Mouse (Mus musculus) lung, embryonic 15.5 days (tissue): ENCODE measurements around the gene Med12. TPM values are rescaled to one million over a fixed set of nuclear protein-coding genes. Genes with fewer than 3 reads are reported as not detected.
A peak's percentile ranks its signal among the peaks of the same experiment; 100 is the strongest.

Experiments used
- ATAC-seq: fragments of 200-750 bp; cut with Nextera tagmentation; 2 replicates; pipeline ENCODE4 v1.8.0; 2017; ENCODE audit warnings: moderate number of reproducible peaks, borderline replicate concordance; ENCODE audit not compliant: low FRiP score, low TSS enrichment; ENCODE audit errors: extremely low read depth
- H3K27ac ChIP-seq: fragments of 300-500 bp; sonication (generic); 2 replicates; pipeline ENCODE4 v1.5.1; 2015; ENCODE audit warnings: moderate library complexity, mild to moderate bottlenecking, inconsistent platforms
- H3K27me3 ChIP-seq: fragments of 300-500 bp; sonication (generic); 2 replicates; pipeline ENCODE4 v1.6.1; 2015; ENCODE audit warnings: inconsistent platforms
- H3K36me3 ChIP-seq: fragments of 300-500 bp; sonication (generic); 2 replicates; pipeline ENCODE4 v1.6.1; 2015; ENCODE audit warnings: inconsistent platforms
- H3K4me1 ChIP-seq: fragments of 300-500 bp; sonication (generic); 2 replicates; pipeline ENCODE4 v1.6.1; 2015; ENCODE audit warnings: inconsistent platforms
- H3K4me2 ChIP-seq: fragments of 300-500 bp; sonication (generic); 2 replicates; pipeline ENCODE4 v1.6.1; 2015; ENCODE audit warnings: inconsistent platforms, mild to moderate bottlenecking, moderate library complexity
- H3K4me3 ChIP-seq: fragments of 300-500 bp; sonication (generic); 2 replicates; pipeline ENCODE4 v1.5.1; 2015; ENCODE audit warnings: mild to moderate bottlenecking, inconsistent platforms
- H3K9ac ChIP-seq: fragments of 300-500 bp; sonication (generic); 2 replicates; pipeline ENCODE4 v1.6.1; 2015; ENCODE audit warnings: inconsistent platforms
- H3K9me3 ChIP-seq: fragments of 300-500 bp; sonication (generic); 2 replicates; pipeline ENCODE4 v1.6.1; 2016; ENCODE audit warnings: inconsistent platforms
- WGBS: fragments of 180-500 bp; shearing (Covaris S2); methylation state at CpG from one replicate; pipeline ENCODE4 v1.1.7; 2015; 5-methylcytosine and 5-hydroxymethylcytosine counted together
- polyA plus RNA-seq: library from polyadenylated mRNA; unstranded; fragments of >200 nt; fragmentation: Nextera tagmentation; extraction: Ambion mirVana; gene quantifications from 2 replicates; pipeline ENCODE4 v1.2.1, GENCODE M21; 2015

The Med12 gene
- polyA plus RNA-seq, 1 experiment from 2014 or later: 32.3 TPM

DNA sequence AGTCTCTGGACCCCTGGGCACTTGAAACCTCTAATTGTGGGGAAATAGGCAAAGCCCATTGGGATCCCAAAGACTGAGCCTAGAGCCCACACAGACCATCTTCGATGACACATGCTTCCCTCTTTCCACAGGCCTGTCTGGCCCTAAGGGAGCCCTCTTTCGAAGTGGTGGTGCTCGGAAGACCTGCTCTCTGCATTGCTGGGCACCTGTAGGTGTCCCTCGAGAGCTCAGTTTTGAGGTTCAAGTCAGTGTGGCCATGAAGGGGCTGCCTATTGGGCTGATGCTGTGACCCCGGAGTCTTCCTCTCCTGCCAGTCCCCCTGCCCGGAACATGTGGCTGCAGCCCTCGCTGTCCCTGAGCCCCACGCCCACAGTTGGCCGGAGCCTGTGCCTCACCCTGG lies 27.8 kb downstream of the Med12 start:
- H3K4me3 ChIP-seq: no peak overlapping the region
- no peaks in the 10 kb centered on the region for H3K36me3 ChIP-seq
- no peak overlapping the region for H3K4me2 ChIP-seq
- H3K9me3 ChIP-seq: no peaks in the 10 kb centered on the region
- no peaks in the 10 kb centered on the region for H3K27me3 ChIP-seq
- H3K9ac ChIP-seq: no peak overlapping the region
- H3K4me1 ChIP-seq: no peaks in the 10 kb centered on the region
- H3K27ac ChIP-seq: no peak overlapping the region
- 73% methylated on average over 9 of the region's 9 CpGs for WGBS
- no peak for ATAC-seq

DNA sequence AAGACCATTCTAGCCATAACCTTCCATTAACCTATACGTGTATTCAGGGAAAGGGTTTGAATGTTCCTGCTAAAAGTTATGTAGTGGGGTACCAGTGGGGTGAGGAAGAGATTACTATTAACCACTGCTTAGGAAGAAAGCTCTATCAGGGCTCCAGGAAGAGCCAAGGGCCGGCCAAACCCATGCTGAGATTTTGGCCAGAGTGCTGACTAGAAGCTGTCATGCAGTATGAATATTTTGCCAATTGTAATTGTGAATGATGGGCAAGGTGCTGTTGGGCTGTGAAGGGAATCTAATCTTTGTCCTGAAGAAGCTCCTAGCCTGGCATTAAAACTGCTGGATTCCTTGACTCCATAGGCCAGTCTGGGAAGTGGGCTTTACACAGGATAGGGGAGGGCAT lies 30.8 kb downstream of the Med12 start:
- Histone ChIP-seq H3K27ac (no peak overlapping the region), H3K4me2 (no peak overlapping the region), H3K9me3 (no peaks in the 10 kb centered on the region), H3K36me3 (no peaks in the 10 kb centered on the region), H3K27me3 (no peaks in the 10 kb centered on the region), H3K4me1 (no peaks in the 10 kb centered on the region), H3K9ac (no peak overlapping the region), H3K4me3 (no peak overlapping the region)
- ATAC-seq: no peak
- 50% methylated on average over 2 of the region's 2 CpGs for WGBS

DNA sequence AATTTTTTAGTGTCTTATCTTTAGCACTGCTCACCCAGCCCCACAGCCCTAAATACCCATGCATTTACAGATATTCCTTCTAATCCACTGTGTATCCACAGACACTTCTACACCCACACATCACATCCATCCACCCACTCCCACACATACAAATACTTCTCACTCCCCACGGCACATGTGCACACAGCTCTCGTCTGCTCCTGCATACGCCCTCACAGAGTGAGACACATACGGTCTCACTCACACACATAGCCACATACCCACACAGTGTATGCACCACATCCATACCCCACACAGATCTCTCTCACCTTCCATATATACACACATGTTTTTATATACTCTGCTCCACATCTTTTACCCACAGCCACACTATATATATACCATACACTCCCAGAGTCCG lies 35.5 kb downstream of the Med12 start:
- no peaks in the 10 kb centered on the region for H3K4me1 ChIP-seq
- H3K4me2 ChIP-seq: no peak overlapping the region
- H3K36me3 ChIP-seq: no peaks in the 10 kb centered on the region
- no peak for ATAC-seq
- H3K9me3 ChIP-seq: no peaks in the 10 kb centered on the region
- no peak overlapping the region for H3K27ac ChIP-seq
- H3K4me3 ChIP-seq: no peak overlapping the region
- H3K27me3 ChIP-seq: no peaks in the 10 kb centered on the region
- WGBS: 84% methylated on average over 5 of the region's 5 CpGs
- no peak overlapping the region for H3K9ac ChIP-seq

DNA sequence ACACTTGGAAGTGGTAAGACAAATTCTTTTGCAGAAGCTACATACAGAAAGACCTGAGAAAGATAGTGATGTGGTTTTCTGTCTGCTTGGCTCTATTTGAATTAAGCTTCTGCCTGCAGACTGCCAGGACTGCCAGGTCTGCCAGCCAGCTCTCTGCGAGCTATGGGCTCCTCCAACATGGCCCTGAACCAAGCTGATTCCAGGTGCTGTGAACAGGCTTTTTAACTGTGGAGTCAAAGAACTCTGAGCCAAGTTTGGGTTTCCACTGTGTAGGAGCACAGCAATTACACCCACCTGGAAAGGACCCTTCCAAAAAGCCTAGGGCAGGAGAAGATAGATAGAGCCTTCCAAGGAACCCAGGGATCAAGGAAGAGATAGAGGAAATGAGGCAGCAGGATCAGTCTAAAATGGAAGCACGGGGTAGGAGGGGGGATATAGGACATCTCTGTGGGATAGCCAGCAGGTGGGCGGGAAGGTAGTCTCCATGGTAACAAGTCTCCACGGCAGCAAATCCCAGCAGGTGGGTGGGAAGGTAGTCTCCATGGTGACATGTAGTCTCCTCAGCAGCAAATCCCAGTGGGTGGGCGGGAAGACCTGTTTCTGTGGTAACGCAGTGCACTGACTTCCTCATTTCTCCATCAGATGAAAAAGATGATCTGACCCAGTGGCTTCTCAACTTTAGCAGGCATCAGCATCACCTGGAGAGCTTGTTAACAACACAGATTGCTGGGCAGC lies 40.0 kb downstream of the Med12 start:
- Histone ChIP-seq H3K27ac (no peak overlapping the region), H3K27me3 (no peaks in the 10 kb centered on the region; the same call in 1 of the 2 replicates), H3K4me2 (no peak overlapping the region), H3K36me3 (no peaks in the 10 kb centered on the region), H3K9ac (no peak overlapping the region), H3K4me3 (no peak overlapping the region), H3K9me3 (no peaks in the 10 kb centered on the region), H3K4me1 (no peaks in the 10 kb centered on the region)
- 55% methylated on average over 6 of the region's 6 CpGs for WGBS
- no peak for ATAC-seq

DNA sequence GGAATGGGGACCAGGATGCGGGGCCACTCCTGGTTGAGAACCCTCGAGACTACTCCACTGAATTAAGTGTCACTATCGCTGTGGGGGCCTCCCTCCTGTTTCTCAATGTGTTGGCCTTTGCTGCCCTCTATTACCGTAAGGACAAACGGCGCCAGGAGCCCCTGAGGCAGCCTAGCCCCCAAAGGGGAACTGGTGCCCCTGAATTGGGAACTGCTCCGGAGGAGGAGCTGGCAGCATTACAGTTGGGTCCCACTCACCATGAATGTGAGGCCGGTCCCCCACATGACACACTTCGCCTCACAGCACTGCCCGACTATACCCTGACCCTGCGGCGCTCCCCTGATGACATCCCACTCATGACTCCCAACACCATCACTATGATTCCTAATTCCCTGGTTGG lies 45.9 kb downstream of the Med12 start:
- no peak overlapping the region for H3K9ac ChIP-seq
- H3K27me3 ChIP-seq: no peaks in the 10 kb centered on the region; the same call in 1 of the 2 replicates
- no peak overlapping the region for H3K4me2 ChIP-seq
- ATAC-seq: no peak
- no peaks in the 10 kb centered on the region for H3K4me1 ChIP-seq
- H3K36me3 ChIP-seq: no peaks in the 10 kb centered on the region
- 88% methylated on average over 12 of the region's 12 CpGs for WGBS
- H3K27ac ChIP-seq: no peak overlapping the region
- H3K9me3 ChIP-seq: no peaks in the 10 kb centered on the region
- H3K4me3 ChIP-seq: no peak overlapping the region

DNA sequence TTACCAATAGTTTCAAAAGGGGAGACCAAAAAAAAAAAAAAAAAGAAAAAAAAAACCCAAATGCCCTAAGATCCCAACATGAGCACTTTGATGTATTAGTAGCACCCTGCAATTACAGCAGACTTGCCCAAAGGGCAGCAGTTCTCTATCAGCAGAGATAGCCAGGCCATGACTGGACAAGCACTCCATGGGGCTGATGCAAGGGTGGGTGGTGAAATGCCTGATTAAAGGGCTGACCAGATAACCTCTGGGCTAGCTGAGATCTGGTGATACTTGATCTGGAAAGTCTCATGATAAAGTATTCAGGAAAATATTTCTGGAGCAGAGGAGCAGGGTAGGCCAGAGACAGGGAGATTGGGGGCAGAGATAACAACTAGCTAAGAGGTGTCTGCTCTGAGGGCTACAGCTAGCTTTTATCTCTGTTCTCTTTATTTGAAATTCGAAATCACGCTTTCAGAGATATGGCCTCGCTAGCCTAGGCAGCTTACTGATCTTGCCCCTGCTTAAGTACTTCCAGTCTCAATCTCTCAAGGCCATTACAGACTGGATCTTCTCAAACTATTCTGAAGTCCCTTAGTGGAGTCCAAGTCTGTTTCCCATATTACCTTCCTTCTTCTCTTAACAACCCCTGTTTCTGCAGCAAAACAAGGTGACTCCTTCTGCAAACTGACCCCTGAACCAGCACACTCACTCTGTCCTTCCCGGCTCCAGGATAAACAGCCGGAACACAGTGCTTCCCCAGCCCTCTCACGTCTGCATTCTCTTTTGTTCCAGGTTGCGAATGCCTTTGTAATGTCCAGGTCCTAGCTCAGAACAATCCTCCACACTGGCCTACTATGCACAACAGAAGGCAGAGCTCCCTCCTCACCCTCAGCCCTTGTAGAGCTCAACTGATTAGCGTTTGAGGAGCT lies 52.4 kb downstream of the Med12 start:
- no peak overlapping the region for H3K27ac ChIP-seq
- H3K4me2 ChIP-seq: no peak overlapping the region
- 46% methylated on average over 8 of the region's 8 CpGs for WGBS

DNA sequence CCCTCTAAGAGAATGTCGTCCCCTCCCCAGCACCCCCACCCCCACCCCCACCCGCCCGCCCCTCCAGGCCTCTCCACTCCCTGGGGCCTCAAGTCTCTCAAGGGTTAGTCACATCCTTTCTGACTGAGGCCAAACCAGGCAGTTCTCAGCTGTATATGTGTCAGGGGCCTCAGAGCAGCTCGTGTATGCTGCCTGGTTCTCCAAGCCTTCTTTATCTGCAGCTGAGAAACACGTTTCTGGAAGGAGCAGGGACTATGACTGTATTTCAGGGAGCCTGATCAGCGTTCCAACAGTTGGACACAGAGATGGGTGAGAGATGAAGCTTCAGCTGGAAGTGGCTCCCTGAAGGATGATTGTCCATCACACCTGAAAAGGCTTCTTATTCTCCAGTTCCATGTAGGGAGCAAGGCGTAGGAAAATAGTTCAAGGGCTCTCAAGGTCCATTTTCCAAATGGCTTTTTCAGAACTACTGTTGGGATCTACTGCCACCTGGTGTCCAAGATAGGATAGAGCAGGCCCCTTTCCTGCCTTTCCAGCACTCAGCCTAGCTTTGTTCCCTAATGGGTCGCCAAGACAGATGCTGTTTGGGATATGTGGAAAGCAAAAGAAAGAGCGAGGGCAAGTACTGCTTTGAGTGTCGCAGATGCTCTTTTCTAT lies 55.7 kb downstream of the Med12 start:
- no peak for ATAC-seq
- peak overlapping the region; percentile 32 for H3K27ac ChIP-seq
- H3K9me3 ChIP-seq: no peaks in the 10 kb centered on the region
- WGBS: 17% methylated on average over 8 of the region's 10 CpGs
- no peak overlapping the region for H3K9ac ChIP-seq
- peaks cover 6% of the 10 kb centered on the region; the same call in 1 of the 2 replicates for H3K4me1 ChIP-seq
- H3K27me3 ChIP-seq: no peaks in the 10 kb centered on the region
- no peaks in the 10 kb centered on the region for H3K36me3 ChIP-seq
- H3K4me2 ChIP-seq: peak overlapping the region; percentile 23; the same call in 1 of the 2 replicates
- no peak overlapping the region for H3K4me3 ChIP-seq

More for the DNA sequence above, 52.4 kb downstream of the Med12 start:
- H3K9ac ChIP-seq: no peak overlapping the region
- no peak for ATAC-seq
- no peak overlapping the region for H3K4me3 ChIP-seq
- H3K36me3 ChIP-seq: no peaks in the 10 kb centered on the region
- H3K9me3 ChIP-seq: no peaks in the 10 kb centered on the region
- H3K27me3 ChIP-seq: no peaks in the 10 kb centered on the region
- H3K4me1 ChIP-seq: no peaks in the 10 kb centered on the region

DNA sequence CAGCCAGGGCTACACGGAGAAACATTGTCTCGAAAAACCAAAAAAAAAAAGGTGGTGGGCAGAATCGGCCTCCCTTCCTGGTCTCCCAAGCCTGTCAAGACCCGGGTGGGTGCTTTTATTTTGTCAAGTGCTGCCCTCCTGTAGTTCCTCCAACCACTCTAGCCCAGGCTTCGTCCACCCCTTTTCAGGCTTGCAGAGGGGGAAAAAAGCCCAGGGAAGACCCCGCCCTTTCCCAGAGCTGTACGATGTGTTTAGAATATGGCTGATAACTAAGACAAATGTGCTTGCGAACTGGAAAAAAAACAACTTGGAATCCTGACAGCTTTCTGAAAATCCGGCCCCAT lies 58.2 kb downstream of the Med12 start:
- peak overlapping the region; percentile 19; the same call in 1 of the 2 replicates for H3K9ac ChIP-seq
- peak overlapping the region; percentile 92 for H3K27ac ChIP-seq
- WGBS: 31% methylated on average over 9 of the region's 9 CpGs
- H3K27me3 ChIP-seq: no peaks in the 10 kb centered on the region
- H3K9me3 ChIP-seq: no peaks in the 10 kb centered on the region
- peak overlapping the region; percentile 50 for H3K4me2 ChIP-seq
- H3K4me1 ChIP-seq: peaks cover 6% of the 10 kb centered on the region; the same call in 1 of the 2 replicates
- peak; percentile 62; the same call in 1 of the 2 replicates for ATAC-seq
- H3K36me3 ChIP-seq: no peaks in the 10 kb centered on the region
- H3K4me3 ChIP-seq: peak overlapping the region; percentile 28

DNA sequence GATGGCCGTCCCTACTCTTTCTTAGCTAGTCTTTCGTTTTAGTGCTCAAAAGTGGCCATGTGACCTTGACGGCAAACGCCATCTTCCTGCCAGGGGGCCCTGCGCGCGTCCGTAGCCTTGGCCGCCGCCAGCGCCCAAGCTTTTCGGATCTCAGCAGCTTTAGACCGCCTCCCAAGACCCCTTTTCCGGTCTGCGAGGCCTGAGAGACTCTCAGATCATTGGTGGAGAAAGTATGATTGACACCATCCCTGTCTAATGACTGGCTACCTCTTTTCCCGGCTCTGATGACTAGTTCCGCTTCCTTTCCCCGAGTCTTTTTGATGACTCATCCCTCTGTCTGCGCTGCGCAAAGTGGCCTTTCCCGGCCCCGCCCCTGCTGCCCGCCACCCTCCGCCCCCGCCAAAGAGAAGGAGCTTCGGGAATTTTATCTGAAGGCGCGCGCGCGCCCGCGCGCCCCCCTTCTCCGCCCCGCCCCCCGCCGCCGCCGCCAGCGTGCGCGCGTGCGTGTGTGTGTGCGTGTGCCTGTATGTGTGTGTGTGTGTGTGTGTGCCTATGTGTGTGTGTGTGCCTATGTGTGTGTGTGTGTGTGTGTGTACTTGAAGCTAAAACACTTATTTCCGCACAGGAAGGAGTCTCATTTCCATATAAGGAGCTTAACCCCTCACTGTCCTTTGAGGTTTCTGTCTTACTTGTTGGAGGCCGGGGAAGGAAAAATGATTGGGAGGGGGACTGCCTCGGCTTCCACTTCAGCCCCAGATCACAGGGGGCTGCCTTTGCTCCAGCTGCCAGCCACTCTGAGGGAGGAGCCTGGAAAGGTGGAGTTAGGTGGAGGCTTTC lies 58.8 kb downstream of the Med12 start:
- H3K9me3 ChIP-seq: no peaks in the 10 kb centered on the region
- H3K4me1 ChIP-seq: peaks cover 6% of the 10 kb centered on the region; the same call in 1 of the 2 replicates
- peak overlapping the region; percentile 92 for H3K27ac ChIP-seq
- H3K27me3 ChIP-seq: no peaks in the 10 kb centered on the region
- peak overlapping the region; percentile 37 for H3K4me3 ChIP-seq
- ATAC-seq: peak; percentile 97
- WGBS: 15% methylated on average over 35 of the region's 49 CpGs
- peak overlapping the region; percentile 38 for H3K9ac ChIP-seq
- peak overlapping the region; percentile 57 for H3K4me2 ChIP-seq
- H3K36me3 ChIP-seq: no peaks in the 10 kb centered on the region

DNA sequence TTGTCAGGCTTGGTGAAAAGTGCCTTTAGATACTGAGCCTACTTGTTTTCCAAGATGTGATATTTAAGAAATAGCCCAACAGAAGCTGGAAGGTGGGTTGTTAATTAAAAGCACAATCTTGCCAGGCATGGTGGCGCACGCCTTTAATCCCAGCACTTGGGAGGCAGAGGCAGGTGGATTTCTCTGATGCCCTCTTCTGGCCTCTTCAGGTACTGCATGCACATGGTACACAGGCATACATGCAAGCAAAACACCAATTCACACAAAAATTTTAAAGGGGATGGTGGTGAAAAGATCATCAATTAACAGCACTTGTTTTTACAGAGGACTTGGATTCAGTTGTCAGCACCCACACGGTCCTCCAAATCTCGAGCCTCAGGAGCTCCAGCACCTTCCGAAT lies 60.8 kb downstream of the Med12 start:
- Histone ChIP-seq H3K27me3 (no peaks in the 10 kb centered on the region), H3K27ac (no peak overlapping the region), H3K9ac (no peak overlapping the region), H3K36me3 (no peaks in the 10 kb centered on the region), H3K9me3 (no peaks in the 10 kb centered on the region), H3K4me3 (no peak overlapping the region), H3K4me1 (peaks cover 6% of the 10 kb centered on the region; the same call in 1 of the 2 replicates), H3K4me2 (no peak overlapping the region)
- WGBS: 87% methylated on average over 5 of the region's 5 CpGs
- no peak for ATAC-seq

DNA sequence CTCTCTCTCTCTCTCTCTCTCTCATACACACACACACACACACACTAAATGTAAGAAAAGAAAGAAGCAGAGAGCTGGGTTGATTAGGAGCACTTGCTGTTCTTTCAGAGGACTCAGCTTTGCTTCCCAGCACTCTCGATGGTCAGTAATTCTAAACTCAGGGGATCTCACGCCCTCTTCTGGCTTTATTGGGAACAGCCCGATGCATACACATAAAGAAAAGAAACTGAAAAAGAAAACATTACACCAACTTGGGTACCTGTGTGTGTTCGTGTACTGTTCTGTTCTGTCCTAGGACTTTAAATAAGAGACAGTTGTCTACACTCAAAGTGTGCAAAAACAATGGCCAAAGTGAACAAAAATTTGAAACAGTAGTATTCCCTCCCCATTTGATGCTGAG lies 64.8 kb downstream of the Med12 start:
- Histone ChIP-seq H3K4me3 (no peak overlapping the region), H3K4me1 (no peaks in the 10 kb centered on the region), H3K36me3 (no peaks in the 10 kb centered on the region), H3K4me2 (no peak overlapping the region), H3K9ac (no peak overlapping the region), H3K27me3 (no peaks in the 10 kb centered on the region), H3K27ac (no peak overlapping the region), H3K9me3 (no peaks in the 10 kb centered on the region)
- 47% methylated on average over 4 of the region's 4 CpGs for WGBS
- ATAC-seq: no peak
